Mouse (Mus musculus): ENCODE results near the gene Ippk.
A peak's percentile ranks its signal among the peaks of the same experiment; 100 is the strongest.

The Ippk gene

DNA sequence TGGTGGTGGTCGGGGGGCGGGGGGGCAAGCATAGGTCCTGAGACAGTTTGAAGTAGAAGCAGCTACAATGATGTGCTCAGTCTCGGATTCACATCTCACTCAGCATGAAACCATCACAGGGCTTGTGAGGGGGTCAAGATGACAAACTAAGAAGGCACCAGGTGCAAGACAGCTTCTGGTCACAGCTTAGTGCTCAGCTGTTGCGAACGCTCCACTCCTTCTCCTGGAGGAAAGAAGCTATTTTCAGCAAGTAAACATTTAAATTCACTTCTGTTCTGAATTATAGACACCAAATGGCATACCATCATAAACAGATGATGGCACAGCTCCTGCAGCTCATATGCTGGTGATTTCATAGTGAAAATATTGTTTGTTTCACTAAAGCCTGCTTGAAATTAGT is 64.3 kb downstream of the Ippk start:
- DNase-seq: no peak

- DNase-seq: no peak
Measured at GRCm38 (mm10) chr13:49492376-49493368, 71.6 kb downstream of the Ippk start, which contains the start of gene Tes3-ps. TSS of gene Tes3-ps (plus strand) at chr13:49493318.

- no peak for DNase-seq
Measured at GRCm38 (mm10) chr13:49504510-49504909, 83.5 kb downstream of the Ippk start, which contains the start of gene Ecm2. TSS of gene Ecm2 (plus strand) at chr13:49504810.

GRCm38 (mm10) chr13:49505776-49506175 is 84.7 kb downstream of the Ippk start:
- DNase-seq: no peak

- DNase-seq: peak in 1 of 2 experiments; percentile 30
Measured at GRCm38 (mm10) chr13:49507176-49507575, 86.1 kb downstream of the Ippk start.

Data from lung, adult 18-20 months (tissue).